Mouse (Mus musculus): Measurements from ENCODE around the gene Wwc1. TPM values are rescaled to one million over a fixed set of nuclear protein-coding genes. Genes with fewer than 3 reads are reported as not detected.

Wwc1 gene
- total RNA-seq, 2 experiments from 2014 or later = 121 to 137 TPM

- intact Hi-C loops (cut with DNase I) = no loop called here
- no peak for TF ChIP-seq CTCF (IDR thresholded peaks at IDR 0.05)
- H3K4me3 ChIP-seq = no peak overlapping the region
- H3K27ac ChIP-seq = no peak overlapping the region
- no peak for DNase-seq (ENCODE audit: extremely low spot score in 1 of 2, low spot score in 2 of 2)
Observed at GRCm38 (mm10) chr11:35904955-35905550, 75.3 kb downstream of the Wwc1 start.

- no peak for TF ChIP-seq CTCF (IDR thresholded peaks at IDR 0.05)
- Histone ChIP-seq H3K27ac (0 out of 2 replicates have a peak overlapping the region, but pooled peaks have one; percentile 28), H3K4me3 (no peak overlapping the region)
- intact Hi-C loops (cut with DNase I) = no loop called here
- peak in 1 of 2 experiments; percentile 36 for DNase-seq (ENCODE audit: extremely low spot score in 1 of 2, low spot score in 2 of 2)
Observed at GRCm38 (mm10) chr11:35903079-35903478, 77.2 kb downstream of the Wwc1 start.

GRCm38 (mm10) chr11:35899946-35900345 is 80.4 kb downstream of the Wwc1 start:
- Histone ChIP-seq H3K27ac (no peak overlapping the region), H3K4me3 (no peak overlapping the region)
- no peak for TF ChIP-seq CTCF (IDR thresholded peaks at IDR 0.05)
- DNase-seq (ENCODE audit: extremely low spot score in 1 of 2, low spot score in 2 of 2) = no peak
- intact Hi-C loops (cut with DNase I) = no loop called here

GRCm38 (mm10) chr11:35893454-35893853 is 86.9 kb downstream of the Wwc1 start:
- intact Hi-C loops (cut with DNase I) = no loop called here
- Histone ChIP-seq H3K27ac (no peak overlapping the region), H3K4me3 (no peak overlapping the region)
- DNase-seq (ENCODE audit: extremely low spot score in 1 of 2, low spot score in 2 of 2) = no peak
- no peak for TF ChIP-seq CTCF (IDR thresholded peaks at IDR 0.05)

- peak in 1 of 2 experiments; percentile 25 for DNase-seq (ENCODE audit: extremely low spot score in 1 of 2, low spot score in 2 of 2)
- Histone ChIP-seq H3K4me3 (no peak overlapping the region), H3K27ac (no peak overlapping the region; the same call in 1 of the 2 replicates)
- TF ChIP-seq CTCF (IDR thresholded peaks at IDR 0.05) = no peak
- intact Hi-C loops (cut with DNase I) = no loop called here
Observed at GRCm38 (mm10) chr11:35893018-35893421, 87.3 kb downstream of the Wwc1 start.

GRCm38 (mm10) chr11:35892293-35892692 is 88.0 kb downstream of the Wwc1 start:
- Histone ChIP-seq H3K4me3 (no peak overlapping the region), H3K27ac (no peak overlapping the region)
- intact Hi-C loops (cut with DNase I) = no loop called here
- no peak for DNase-seq (ENCODE audit: extremely low spot score in 1 of 2, low spot score in 2 of 2)
- no peak for TF ChIP-seq CTCF (IDR thresholded peaks at IDR 0.05)

- Histone ChIP-seq H3K27ac (no peak overlapping the region), H3K4me3 (no peak overlapping the region)
- no peak for DNase-seq (ENCODE audit: extremely low spot score in 1 of 2, low spot score in 2 of 2)
- intact Hi-C loops (cut with DNase I) = no loop called here
- TF ChIP-seq CTCF (IDR thresholded peaks at IDR 0.05) = no peak
Observed at GRCm38 (mm10) chr11:35888790-35889189, 91.5 kb downstream of the Wwc1 start.

- DNase-seq (ENCODE audit: extremely low spot score in 1 of 2, low spot score in 2 of 2) = no peak
- intact Hi-C loops (cut with DNase I) = no loop called here
- Histone ChIP-seq H3K4me3 (no peak overlapping the region), H3K27ac (no peak overlapping the region)
- no peak for TF ChIP-seq CTCF (IDR thresholded peaks at IDR 0.05)
Observed at GRCm38 (mm10) chr11:35882777-35883176, 97.5 kb downstream of the Wwc1 start.

- intact Hi-C loops (cut with DNase I) = no loop called here
- TF ChIP-seq CTCF (IDR thresholded peaks at IDR 0.05) = no peak
- DNase-seq (ENCODE audit: extremely low spot score in 1 of 2, low spot score in 2 of 2) = no peak
- Histone ChIP-seq H3K4me3 (no peak overlapping the region), H3K27ac (no peak overlapping the region)
Observed at GRCm38 (mm10) chr11:35878559-35878897, 101.8 kb downstream of the Wwc1 start.

GRCm38 (mm10) chr11:35877651-35878558 is 102.4 kb downstream of the Wwc1 start:
- no peak overlapping the region for H3K27ac ChIP-seq

GRCm38 (mm10) chr11:35873624-35874244 is 106.6 kb downstream of the Wwc1 start:
- TF ChIP-seq CTCF (IDR thresholded peaks at IDR 0.05) = no peak
- no peak overlapping the region for H3K27ac ChIP-seq
- no peak for DNase-seq (ENCODE audit: extremely low spot score in 1 of 2, low spot score in 2 of 2)
- intact Hi-C loops (cut with DNase I) = no loop called here
- H3K4me3 ChIP-seq = no peak overlapping the region

More at GRCm38 (mm10) chr11:35877651-35878558, 102.4 kb downstream of the Wwc1 start:
- no peak for TF ChIP-seq CTCF (IDR thresholded peaks at IDR 0.05)
- no peak overlapping the region for H3K4me3 ChIP-seq
- DNase-seq (ENCODE audit: extremely low spot score in 1 of 2, low spot score in 2 of 2) = no peak
- intact Hi-C loops (cut with DNase I) = no loop called here

GRCm38 (mm10) chr11:35870961-35871360 is 109.4 kb downstream of the Wwc1 start:
- intact Hi-C loops (cut with DNase I) = no loop called here
- Histone ChIP-seq H3K27ac (no peak overlapping the region), H3K4me3 (no peak overlapping the region)
- no peak for TF ChIP-seq CTCF (IDR thresholded peaks at IDR 0.05)
- DNase-seq (ENCODE audit: extremely low spot score in 1 of 2, low spot score in 2 of 2) = no peak

Data from left cerebral cortex, adult 2 months (tissue).